Mouse (Mus musculus): ENCODE measurements around the gene Taar9. TPM values are rescaled to one million over a fixed set of nuclear protein-coding genes. Genes with fewer than 3 reads are reported as not detected.
A peak's percentile ranks its signal among the peaks of the same experiment; 100 is the strongest.
"Not testable (repeated sequence)": the region's sequence is repeated elsewhere in the genome, so short reads cannot be mapped to it uniquely, and the experiment has no call there.

The Taar9 gene
- polyA plus RNA-seq (2015; fragmentation: Nextera tagmentation; extraction: Ambion mirVana): not detected in 2 replicates

DNA sequence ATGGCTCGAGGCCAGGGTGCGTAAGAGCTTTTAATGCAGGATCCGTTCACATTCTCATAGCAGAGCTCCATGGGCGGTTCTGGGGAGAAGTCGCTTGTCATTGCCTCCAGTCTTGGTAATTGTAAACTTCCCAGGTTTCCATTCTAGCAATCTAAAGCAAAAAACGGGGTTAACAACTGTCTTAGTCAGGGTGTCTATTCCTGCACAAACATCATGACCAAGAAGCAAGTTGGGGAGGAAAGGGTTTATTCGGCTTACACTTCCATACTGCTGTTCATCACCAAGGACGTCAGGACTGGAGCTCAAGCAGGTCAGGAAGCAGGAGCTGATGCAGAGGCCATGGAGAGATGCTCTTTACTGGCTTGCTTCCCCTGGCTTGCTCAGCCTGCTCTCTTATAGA is at the start of gene Taar9:
Gene Taar9 (minus strand): TSS at position 101 of the 400 bp plus-strand sequence.
- H3K9ac ChIP-seq; H3K4me3 ChIP-seq (replicated peaks); H3K9me3 ChIP-seq (replicated peaks); ATAC-seq (replicated peaks; ENCODE audit: low FRiP score); H3K4me1 ChIP-seq; H3K27me3 ChIP-seq; H3K27ac ChIP-seq; H3K4me2 ChIP-seq; H3K36me3 ChIP-seq: not testable (repeated sequence)
- WGBS: 80% methylated on average over 8 of the region's 8 CpGs

DNA sequence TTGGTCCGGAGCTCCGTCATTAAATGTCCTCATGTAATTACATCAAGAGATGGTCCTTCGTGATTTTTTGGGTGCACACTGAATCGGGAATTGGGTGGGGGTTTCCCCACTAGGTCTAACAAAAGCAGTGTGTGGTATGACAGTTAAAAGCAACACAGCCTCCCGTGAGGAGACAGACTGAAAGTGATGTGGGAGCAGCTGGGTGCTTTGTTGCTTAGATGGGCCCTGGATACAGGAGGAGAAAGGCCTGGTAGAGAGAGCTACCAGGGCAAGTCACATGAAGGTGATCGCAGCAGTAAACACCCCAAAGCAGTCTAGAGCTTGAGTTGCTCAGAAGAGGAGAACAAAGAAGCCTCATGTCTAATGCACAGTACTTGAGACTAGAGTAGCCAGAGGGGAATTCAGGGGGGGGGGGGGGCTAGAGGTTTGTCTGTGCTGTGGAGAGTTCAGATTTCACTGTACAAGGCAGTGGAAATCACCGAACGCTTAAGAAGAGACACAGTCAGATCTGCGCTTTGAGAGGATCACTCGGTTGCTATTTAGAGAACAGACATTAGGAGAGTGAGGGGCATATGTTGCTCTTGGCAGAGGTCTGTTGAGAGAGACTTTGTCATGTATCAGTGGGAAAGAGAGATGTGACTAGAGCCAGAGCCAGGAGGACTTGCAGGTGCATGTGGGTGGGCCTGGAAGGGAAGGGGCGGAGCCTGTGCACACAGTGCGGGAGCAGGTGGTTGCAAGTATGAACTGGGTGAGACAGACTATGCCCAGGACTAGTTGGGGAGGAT is 49.3 kb upstream of the Taar9 start:
- Histone ChIP-seq H3K9me3 (replicated peaks) (no peaks in the 10 kb centered on the region), H3K4me3 (replicated peaks) (no peak overlapping the region), H3K27me3 (no peaks in the 10 kb centered on the region), H3K4me2 (no peak overlapping the region), H3K36me3 (peaks cover 59% of the 10 kb centered on the region), H3K4me1 (peaks cover 14% of the 10 kb centered on the region), H3K27ac (no peak overlapping the region), H3K9ac (no peak overlapping the region)
- ATAC-seq (replicated peaks; ENCODE audit: low FRiP score): no peak
- 94% methylated on average over 12 of the region's 12 CpGs for WGBS

DNA sequence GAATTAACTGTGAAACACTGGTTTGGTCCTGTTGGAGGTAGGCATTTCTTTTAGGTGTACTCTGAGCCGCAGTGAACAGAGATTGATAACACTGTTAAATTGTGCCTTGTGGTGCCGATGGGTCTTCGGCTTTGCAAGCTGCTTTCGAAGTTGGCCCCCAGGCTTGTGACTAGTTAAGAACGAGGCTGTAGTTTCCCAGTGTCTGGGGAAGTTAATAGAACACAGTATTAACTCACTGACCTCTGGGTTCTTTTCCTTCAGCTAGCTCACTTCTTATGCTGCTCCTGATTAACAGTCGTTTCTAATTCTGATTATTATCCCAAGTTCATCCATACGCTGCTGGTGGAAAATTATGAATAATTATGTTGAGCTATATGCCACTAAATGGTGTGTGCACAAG is 40.8 kb upstream of the Taar9 start:
- H3K4me1 ChIP-seq: peaks cover 26% of the 10 kb centered on the region
- 0 out of 2 replicates have a peak overlapping the region, but pooled peaks have one; percentile 76 for H3K9ac ChIP-seq
- H3K4me3 ChIP-seq (replicated peaks): peak overlapping the region; percentile 88
- H3K36me3 ChIP-seq: peaks cover 11% of the 10 kb centered on the region; the same call in 1 of the 2 replicates
- H3K27me3 ChIP-seq: no peaks in the 10 kb centered on the region
- peak overlapping the region; percentile 89 for H3K27ac ChIP-seq
- WGBS: 33% methylated on average over 7 of the region's 7 CpGs
- peak overlapping the region; percentile 57 for H3K4me2 ChIP-seq
- 0 out of 2 replicates have a peak, but pooled peaks have one; percentile 42 for ATAC-seq (replicated peaks; ENCODE audit: low FRiP score)
- H3K9me3 ChIP-seq (replicated peaks): no peaks in the 10 kb centered on the region

DNA sequence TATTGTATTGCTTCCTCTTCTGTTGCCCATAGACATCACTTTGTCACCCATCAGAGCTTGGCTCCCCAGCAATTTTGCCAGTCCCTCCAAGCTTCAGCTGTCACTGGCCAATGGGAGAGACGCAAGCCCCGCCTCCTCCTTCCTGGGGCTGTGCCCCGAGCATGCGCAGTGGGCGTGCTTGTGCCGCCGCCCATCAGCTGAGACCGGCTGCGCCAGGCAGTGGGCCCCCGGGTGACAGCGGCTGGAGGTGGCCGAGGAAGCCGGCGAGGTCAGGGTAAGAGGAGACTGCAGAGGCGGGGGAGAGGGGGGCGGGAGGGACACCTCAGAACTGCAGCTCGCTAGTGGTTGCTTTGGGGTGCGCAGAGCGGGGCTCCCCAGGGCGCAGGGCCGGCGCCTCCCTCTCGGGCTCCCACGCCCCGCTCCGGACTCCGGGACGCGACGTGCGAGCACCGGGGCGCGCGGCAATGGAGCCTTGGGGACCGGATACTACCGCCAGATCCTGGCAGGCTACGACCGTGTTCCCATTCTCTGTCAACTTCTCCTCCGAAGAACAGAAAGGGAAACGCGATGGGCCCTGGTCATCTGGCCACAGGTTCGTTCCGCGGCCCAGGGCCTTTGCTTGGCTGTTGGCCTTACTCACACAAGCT is 39.9 kb upstream of the Taar9 start, which contains the start of gene Stx7:
Gene Stx7 (plus strand): TSS at position 168 of the 647 bp plus-strand sequence.
- H3K4me3 ChIP-seq (replicated peaks): peak within 1 kb of the TSS; percentile 88
- H3K36me3 ChIP-seq: peaks cover 9% of the 10 kb centered on the region; the same call in 1 of the 2 replicates
- H3K4me1 ChIP-seq: peaks cover 26% of the 10 kb centered on the region
- H3K27me3 ChIP-seq: no peaks in the 10 kb centered on the region
- no peaks in the 10 kb centered on the region for H3K9me3 ChIP-seq (replicated peaks)
- H3K4me2 ChIP-seq: peak within 1 kb of the TSS; percentile 57
- peak; percentile 98 for ATAC-seq (replicated peaks; ENCODE audit: low FRiP score)
- peak within 1 kb of the TSS; percentile 76 for H3K9ac ChIP-seq
- peak within 1 kb of the TSS; percentile 89 for H3K27ac ChIP-seq
- under 1% methylated on average over 44 of the region's 45 CpGs for WGBS

DNA sequence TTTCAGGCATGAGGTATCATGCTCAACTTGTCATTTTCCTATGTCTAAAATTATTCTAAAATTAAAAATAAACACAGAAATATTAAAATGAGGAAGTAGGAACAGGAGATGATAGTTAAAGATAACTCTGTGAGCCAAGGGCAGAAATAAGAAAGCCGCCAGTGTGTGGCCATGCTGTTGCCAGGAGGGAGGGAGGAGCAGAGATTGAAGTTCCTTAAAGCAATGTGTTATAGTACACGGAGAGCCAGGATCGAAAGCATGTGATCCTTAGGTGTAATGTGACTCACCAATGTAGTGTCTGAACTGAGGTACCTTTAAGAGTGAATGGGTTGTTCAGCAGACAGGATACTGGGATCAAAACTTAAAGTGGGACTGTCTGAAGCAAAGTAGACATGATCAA is 33.4 kb upstream of the Taar9 start:
- no peak for ATAC-seq (replicated peaks; ENCODE audit: low FRiP score)
- WGBS: 80% methylated on average over 3 of the region's 3 CpGs

DNA sequence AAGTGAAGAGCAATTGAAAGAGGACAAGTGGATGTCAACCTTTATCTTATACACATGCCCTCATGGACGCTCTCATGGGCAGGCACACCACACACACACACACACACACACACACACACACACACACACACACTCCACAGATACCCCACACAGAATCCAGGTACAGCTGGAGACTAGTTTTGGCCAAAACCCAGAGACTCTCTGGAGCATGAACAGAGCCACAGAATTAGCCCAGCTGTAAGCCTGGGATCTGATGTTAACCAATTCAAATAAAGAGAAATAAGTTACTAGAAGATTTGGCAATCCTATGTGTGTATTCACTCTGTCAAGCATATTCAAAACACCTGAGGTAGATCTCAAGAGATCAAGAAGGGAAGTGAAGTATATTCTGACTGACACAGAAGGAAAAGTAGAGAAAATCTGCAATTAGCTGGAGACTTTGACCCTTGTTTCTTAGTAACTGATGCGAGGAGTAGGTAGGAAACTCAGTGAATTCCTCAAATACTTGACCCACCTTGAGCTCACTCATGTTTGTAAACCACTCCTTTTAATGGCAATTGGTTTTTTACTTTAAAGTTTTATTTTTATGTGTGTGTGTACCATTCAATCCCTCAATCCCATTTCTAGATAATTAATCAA is 29.4 kb upstream of the Taar9 start:
- Histone ChIP-seq H3K27me3 (no peaks in the 10 kb centered on the region), H3K9me3 (replicated peaks) (no peaks in the 10 kb centered on the region), H3K4me2 (no peak overlapping the region), H3K4me3 (replicated peaks) (no peak overlapping the region), H3K9ac (no peak overlapping the region), H3K36me3 (no peaks in the 10 kb centered on the region), H3K4me1 (no peaks in the 10 kb centered on the region), H3K27ac (peak overlapping the region; percentile 34; the same call in 1 of the 2 replicates)
- WGBS: 75% methylated on average over 2 of the region's 2 CpGs
- ATAC-seq (replicated peaks; ENCODE audit: low FRiP score): 0 out of 2 replicates have a peak, but pooled peaks have one; percentile 49

More for the DNA sequence above, 33.4 kb upstream of the Taar9 start:
- Histone ChIP-seq H3K4me2 (no peak overlapping the region), H3K27ac (no peak overlapping the region), H3K9ac (no peak overlapping the region), H3K4me3 (replicated peaks) (no peak overlapping the region), H3K27me3 (no peaks in the 10 kb centered on the region), H3K36me3 (no peaks in the 10 kb centered on the region), H3K9me3 (replicated peaks) (no peaks in the 10 kb centered on the region), H3K4me1 (no peaks in the 10 kb centered on the region)

DNA sequence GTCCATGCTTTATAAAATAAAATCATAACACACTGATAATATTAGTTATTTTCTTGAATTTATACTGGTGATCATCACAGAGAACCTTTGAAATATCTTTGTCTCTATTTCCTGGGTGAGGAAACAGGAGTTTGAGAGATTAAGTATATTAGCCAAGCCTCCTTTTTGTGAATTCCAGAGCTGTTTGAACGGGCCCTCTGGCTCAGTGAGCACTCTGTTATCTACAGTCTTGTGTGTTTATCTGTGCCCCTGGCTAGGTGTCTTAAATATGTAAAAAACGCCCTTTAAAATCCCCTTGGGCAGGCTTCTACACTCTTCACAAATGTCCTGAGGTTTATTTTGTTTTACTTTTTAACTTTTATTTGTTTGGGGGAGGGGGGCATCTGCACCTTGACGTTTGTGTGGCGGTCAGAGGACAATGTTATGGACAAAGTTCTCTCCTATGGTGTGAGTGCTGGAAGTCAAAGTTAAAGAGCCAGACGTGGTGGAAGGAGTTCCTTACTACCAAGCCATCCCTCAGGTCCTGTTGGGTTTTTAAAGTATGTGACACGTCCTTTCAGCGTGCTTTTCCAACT is 24.8 kb upstream of the Taar9 start:
- H3K4me2 ChIP-seq: no peak overlapping the region
- H3K27me3 ChIP-seq: no peaks in the 10 kb centered on the region
- peaks cover 9% of the 10 kb centered on the region for H3K4me1 ChIP-seq
- H3K9ac ChIP-seq: no peak overlapping the region
- no peaks in the 10 kb centered on the region for H3K9me3 ChIP-seq (replicated peaks)
- H3K36me3 ChIP-seq: no peaks in the 10 kb centered on the region
- WGBS: 63% methylated on average over 7 of the region's 7 CpGs
- no peak for ATAC-seq (replicated peaks; ENCODE audit: low FRiP score)
- H3K27ac ChIP-seq: no peak overlapping the region
- H3K4me3 ChIP-seq (replicated peaks): no peak overlapping the region

DNA sequence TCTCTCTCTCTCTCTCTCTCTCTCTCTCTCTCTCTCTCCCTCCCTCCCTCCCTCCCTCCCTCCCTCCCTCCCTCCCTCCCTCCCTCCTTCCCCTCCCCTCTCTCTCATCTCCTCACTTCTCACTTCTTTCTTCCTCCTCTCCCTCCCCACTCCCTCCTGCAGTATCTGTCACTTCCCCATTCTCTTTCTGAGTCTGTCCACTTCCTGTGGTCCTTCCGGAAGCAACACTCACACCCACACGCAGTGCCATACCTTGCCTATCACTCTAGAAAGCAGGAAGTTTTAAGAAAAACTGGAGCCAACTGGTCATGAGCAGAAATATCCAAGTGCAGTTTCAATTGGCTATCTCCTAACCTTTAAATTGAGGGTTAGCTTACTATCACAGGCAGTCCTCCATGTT is 23.8 kb upstream of the Taar9 start:
- Histone ChIP-seq H3K4me1 (peaks cover 9% of the 10 kb centered on the region), H3K27ac (no peak overlapping the region), H3K4me2 (no peak overlapping the region), H3K9me3 (replicated peaks) (no peaks in the 10 kb centered on the region), H3K9ac (no peak overlapping the region), H3K4me3 (replicated peaks) (no peak overlapping the region), H3K36me3 (no peaks in the 10 kb centered on the region), H3K27me3 (no peaks in the 10 kb centered on the region)
- no peak for ATAC-seq (replicated peaks; ENCODE audit: low FRiP score)
- 35% methylated on average over 2 of the region's 2 CpGs for WGBS

DNA sequence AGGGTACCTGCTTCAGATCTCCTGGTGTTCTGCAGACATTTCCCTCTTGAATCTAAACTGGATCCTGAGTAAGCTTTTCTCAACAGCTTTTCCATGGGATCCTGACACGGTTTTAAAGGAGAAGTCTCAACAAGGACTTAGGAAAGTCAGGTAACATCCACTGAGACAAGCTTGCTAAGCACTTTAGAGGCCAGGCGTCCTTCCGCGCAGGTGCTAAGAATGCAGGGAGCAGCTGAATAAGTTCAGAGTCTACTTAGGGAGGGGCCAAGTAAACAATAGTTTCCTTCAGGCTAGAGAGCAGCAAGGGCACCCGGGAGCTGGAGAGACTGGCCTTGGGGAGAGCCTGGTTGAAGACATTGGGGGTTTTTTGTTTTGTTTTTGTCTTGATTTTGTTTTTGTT is 22.9 kb upstream of the Taar9 start:
- Histone ChIP-seq H3K36me3 (no peaks in the 10 kb centered on the region), H3K4me1 (peaks cover 9% of the 10 kb centered on the region), H3K4me2 (peak overlapping the region; percentile 50), H3K9ac (no peak overlapping the region), H3K27ac (peak overlapping the region; percentile 75), H3K4me3 (replicated peaks) (no peak overlapping the region), H3K9me3 (replicated peaks) (no peaks in the 10 kb centered on the region), H3K27me3 (no peaks in the 10 kb centered on the region)
- WGBS: 12% methylated on average over 5 of the region's 5 CpGs
- ATAC-seq (replicated peaks; ENCODE audit: low FRiP score): peak; percentile 77

DNA sequence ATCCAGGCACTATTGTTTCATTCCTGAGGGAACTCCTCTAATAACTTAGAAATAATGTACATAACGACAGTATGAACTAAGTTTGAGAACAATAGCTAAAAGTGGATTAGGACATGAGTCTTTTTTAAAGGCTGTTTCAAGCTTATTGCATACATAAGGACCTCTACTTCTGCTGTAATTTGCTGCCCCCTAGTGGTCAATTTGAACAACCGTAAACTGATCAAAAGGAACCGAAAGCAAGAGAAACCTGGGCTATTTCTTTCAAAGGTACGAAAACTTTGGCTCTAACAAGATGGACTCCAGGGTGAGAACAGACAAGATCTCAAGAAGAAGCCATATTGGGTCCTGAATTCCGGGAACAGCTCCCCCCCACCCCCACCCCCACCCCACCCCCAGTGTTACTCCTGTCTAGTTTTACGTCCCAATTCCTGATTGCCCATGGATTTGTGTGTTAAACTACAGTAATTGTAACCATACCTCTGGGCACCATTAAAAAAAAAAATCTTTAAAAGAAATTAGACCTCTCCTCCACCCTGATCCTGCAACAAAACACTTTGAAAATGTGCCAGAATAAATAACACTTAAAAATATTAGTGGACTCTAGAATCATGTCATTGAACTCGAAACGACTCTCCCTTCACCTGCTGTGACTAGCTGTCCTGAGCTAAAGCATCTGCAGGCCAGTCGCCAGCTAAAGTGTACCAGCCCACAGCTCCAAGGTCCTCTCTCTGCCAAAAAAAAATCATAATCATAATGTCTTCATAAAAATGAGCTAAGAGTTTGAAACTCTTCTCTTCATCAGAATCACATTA is 22.3 kb upstream of the Taar9 start:
- ATAC-seq (replicated peaks; ENCODE audit: low FRiP score): peak; percentile 82; the same call in 1 of the 2 replicates
- H3K9ac ChIP-seq: no peak overlapping the region
- H3K27me3 ChIP-seq: no peaks in the 10 kb centered on the region
- peaks cover 9% of the 10 kb centered on the region for H3K4me1 ChIP-seq
- no peaks in the 10 kb centered on the region for H3K9me3 ChIP-seq (replicated peaks)
- no peaks in the 10 kb centered on the region for H3K36me3 ChIP-seq
- H3K27ac ChIP-seq: peak overlapping the region; percentile 75
- 23% methylated on average over 9 of the region's 9 CpGs for WGBS
- H3K4me2 ChIP-seq: peak overlapping the region; percentile 50
- H3K4me3 ChIP-seq (replicated peaks): peak overlapping the region; percentile 31

DNA sequence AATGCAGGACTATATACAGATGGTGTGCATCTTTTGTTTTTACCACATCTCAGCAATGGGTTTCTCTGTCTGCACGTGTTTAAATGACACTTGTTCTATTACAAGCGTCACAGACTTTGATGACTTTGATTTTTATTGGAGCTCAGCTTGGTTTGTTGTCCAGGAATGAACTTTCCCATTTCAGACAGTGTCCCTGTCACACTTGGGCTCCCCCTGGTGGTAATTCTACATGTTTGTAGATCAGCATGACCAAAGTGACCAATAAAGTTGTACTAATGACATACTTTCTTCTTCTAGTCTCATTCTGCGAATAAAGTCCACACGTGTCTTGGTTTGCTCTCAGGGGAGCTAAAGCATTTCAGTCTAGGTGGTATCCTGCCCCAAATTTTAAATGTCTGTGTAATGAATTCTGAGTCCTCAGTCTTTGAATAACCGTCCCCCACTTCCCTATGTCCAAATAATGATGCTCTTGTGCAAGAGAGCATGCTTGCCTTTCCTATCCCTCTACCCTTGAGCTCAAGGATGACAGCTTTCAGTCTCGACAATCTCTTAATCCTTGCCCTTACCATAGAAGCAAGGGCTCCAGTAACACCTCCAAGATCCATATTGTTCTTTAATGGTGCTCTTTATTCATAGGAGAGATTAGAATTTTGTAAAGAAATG is 1.9 kb upstream of the Taar9 start:
- no peak overlapping the region for H3K4me3 ChIP-seq (replicated peaks)
- WGBS: 55% methylated on average over 6 of the region's 6 CpGs
- no peak overlapping the region for H3K27ac ChIP-seq
- H3K36me3 ChIP-seq: no peaks in the 10 kb centered on the region
- H3K4me2 ChIP-seq: no peak overlapping the region
- H3K4me1 ChIP-seq: no peaks in the 10 kb centered on the region
- H3K27me3 ChIP-seq: no peaks in the 10 kb centered on the region
- peaks cover 7% of the 10 kb centered on the region; the same call in 1 of the 2 replicates for H3K9me3 ChIP-seq (replicated peaks)
- no peak overlapping the region for H3K9ac ChIP-seq
- ATAC-seq (replicated peaks; ENCODE audit: low FRiP score): no peak
